Mouse (Mus musculus) CD4-positive naive resting alpha-beta T cell, adult 76 days (primary cell): ENCODE results near the gene Miga1. TPM values are rescaled to one million over a fixed set of nuclear protein-coding genes. Genes with fewer than 3 reads are reported as not detected.

Experiments
- total RNA-seq: library from RNA; stranded (reverse); gene quantifications from one replicate; pipeline ENCODE4 v1.2.4, GENCODE M21; 2023

Miga1 gene
- 13.3 TPM for total RNA-seq

DNA sequence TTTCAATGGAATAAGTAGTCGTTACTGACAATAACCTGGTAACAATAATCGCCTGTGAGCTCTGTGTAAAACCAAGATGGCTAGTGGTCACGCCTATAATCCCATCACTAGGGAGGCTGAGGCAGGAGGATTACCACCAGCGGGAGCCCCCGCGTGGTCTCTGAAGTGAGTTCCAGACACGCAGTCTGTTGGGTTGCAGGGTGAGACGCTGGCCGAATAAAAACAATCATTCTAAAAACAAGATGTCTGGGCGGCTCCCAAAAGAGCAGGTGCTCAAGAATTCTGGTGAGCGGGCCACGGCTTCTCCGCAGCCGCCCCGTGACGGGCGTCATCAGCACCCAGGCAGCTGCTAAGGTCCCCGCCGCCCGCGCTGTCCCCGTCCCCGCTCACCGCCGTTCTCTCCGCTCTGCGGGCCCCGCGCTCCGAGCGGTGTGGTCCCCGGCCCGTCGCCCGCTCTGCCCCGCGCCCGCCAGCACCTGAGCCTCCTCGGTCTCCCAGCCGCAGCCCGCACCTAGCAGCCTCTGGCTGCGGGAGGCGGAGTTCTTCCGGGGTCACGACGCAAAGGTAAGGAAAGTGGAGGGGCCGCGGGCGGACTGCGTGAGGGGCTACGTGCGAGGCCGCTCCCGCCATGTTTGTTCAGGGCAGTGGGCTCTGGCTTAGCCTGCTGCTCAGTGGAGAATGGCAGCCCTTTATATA lies at the start of gene Miga1:
Gene Miga1 (minus strand): TSS at position 546 of the 696 bp plus-strand sequence.

DNA sequence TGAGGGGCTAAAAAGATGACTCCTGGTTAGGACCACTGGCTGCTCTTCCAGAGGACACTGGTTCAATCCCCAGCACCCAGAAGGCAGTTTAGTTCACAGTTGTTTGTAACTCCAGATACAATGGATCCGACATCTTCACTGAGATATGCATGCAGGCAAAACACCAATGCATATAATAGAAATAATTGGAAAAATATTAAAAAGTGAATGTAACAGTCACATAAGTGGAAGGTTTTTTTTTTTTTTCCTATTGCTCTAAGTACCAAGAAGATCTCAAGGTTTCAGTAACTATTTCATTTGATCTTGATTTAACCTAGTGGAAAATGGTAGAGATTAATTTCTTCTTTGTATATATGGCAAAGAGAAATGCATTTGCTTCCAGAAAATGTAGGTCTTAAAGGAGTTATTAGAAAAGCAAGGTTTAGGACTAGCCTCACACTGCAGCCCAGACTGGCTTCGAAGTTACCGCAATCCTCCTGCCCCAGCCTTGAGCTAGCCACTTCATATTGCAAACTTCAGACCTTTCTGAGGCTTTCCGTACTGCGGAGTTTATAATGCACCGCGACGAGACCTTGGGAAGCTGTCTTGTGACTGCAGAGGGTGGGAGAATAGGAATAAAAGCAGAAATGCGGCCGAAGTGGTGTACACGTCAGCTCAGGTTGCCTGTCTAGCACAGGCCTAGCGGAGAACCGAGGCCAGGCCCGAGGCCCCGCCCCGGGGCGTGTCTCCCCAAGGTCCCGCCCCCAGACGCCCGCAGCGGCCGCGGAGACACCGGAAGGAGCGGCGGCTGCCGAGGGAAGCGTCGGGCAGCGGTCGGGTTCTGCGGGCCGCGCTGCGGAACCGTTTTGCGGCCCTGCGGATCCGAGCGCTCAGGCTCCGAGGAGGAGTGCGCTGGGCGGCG lies 5.8 kb upstream of the Miga1 start, which contains the start of gene Usp33:
Gene Usp33 (plus strand): TSS at position 747 of the 901 bp plus-strand sequence.

DNA sequence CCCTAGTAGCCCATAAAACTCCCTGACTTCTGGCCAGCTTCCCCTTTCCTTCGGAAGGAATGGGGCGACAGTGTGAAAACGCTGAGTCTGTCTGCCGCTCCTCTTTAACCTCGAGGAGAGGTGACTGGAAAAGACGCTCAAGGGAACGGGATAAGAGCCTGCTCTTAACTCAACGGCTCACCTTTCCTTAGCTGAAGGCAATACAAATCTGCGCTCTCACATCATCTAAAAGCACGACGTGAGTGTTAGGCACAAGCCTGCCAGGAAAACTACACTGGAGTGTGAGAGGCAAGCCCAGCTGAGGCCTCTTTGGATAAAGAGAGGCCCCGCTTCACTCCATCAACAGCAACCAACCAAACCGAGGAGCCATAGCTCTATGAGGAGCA lies 74.2 kb downstream of the Miga1 start, which contains the start of gene Nexn:
Gene Nexn (minus strand): TSS at position 315 of the 386 bp plus-strand sequence.

Other genes starting within 250 kb of the Miga1 start
- not detected for gene Gipc2, start 174.2 kb downstream of the Miga1 start, total RNA-seq
- 56.1 TPM for gene Dnajb4, start 130.1 kb downstream of the Miga1 start, total RNA-seq
- 333 TPM for gene Fubp1, start 130.0 kb downstream of the Miga1 start, total RNA-seq
- gene Nexn, start 74.1 kb downstream of the Miga1 start, total RNA-seq = not detected
- gene Usp33, start 6.1 kb upstream of the Miga1 start, total RNA-seq = 58.1 TPM
- 86.1 TPM for gene Zzz3, start 55.1 kb upstream of the Miga1 start, total RNA-seq